Mouse (Mus musculus) left cerebral cortex, adult 2 months (tissue): Measurements from ENCODE around the gene Syt6. TPM values are rescaled to one million over a fixed set of nuclear protein-coding genes. Genes with fewer than 3 reads are reported as not detected.

Experiments used
- DNase-seq, 2 experiments: peaks; one replicate each; pipeline ENCODE4 v3.0.0; 2021 to 2022; ENCODE audit warnings: low spot score in 2 of 2, mixed read lengths in 1 of 2; ENCODE audit errors: extremely low spot score in 1 of 2
- H3K27ac ChIP-seq: fragments of 200-600 bp; 2 replicates; pipeline ENCODE4 v1.8.1; 2022
- H3K4me3 ChIP-seq: fragments of 200-600 bp; 2 replicates; pipeline ENCODE4 v1.8.1; 2022
- CTCF ChIP-seq: fragments of 200-600 bp; IDR thresholded peaks from 2 replicates; pipeline ENCODE4 v1.8.1; 2022; ENCODE audit warnings: antibody characterized with exemption, mild to moderate bottlenecking, moderate library complexity
- intact Hi-C: fragments of 180-260 bp; cut with DNase I; formaldehyde crosslinking; loops from one replicate; pipeline ENCODE4 v1.15.1; 2025
- microRNA-seq, 2 experiments: library from miRNA; unstranded; fragments of <30 nt; microRNA quantifications; one replicate each; pipeline ENCODE4 v1.2.0; 2021
- total RNA-seq, 2 experiments: library from RNA; stranded (reverse); gene quantifications; 2 replicates each; pipeline ENCODE4 v1.2.3; 2021

Syt6 gene
- total RNA-seq, 2 experiments from 2014 or later = 12.4 to 14.4 TPM

GRCm38 (mm10) chr3:103661714-103662113 lies 86.7 kb downstream of the Syt6 start:
- DNase-seq = peak in 1 of 2 experiments; percentile 26
- intact Hi-C loops = no loop called here

GRCm38 (mm10) chr3:103663385-103663784 lies 88.4 kb downstream of the Syt6 start:
- intact Hi-C loops = no loop called here
- no peak overlapping the region for H3K27ac ChIP-seq
- H3K4me3 ChIP-seq = no peak overlapping the region
- TF ChIP-seq CTCF = no peak
- no peak for DNase-seq

More at GRCm38 (mm10) chr3:103661714-103662113, 86.7 kb downstream of the Syt6 start:
- Histone ChIP-seq H3K27ac (no peak overlapping the region), H3K4me3 (no peak overlapping the region)
- no peak for TF ChIP-seq CTCF

GRCm38 (mm10) chr3:103672113-103672512 lies 97.1 kb downstream of the Syt6 start:
- DNase-seq = no peak
- no peak overlapping the region for H3K27ac ChIP-seq
- intact Hi-C loops = no loop called here
- no peak overlapping the region for H3K4me3 ChIP-seq
- TF ChIP-seq CTCF = no peak

- Histone ChIP-seq H3K4me3 (no peak overlapping the region), H3K27ac (no peak overlapping the region)
- no peak for DNase-seq
- TF ChIP-seq CTCF = no peak
- intact Hi-C loops = no loop called here
Measured at GRCm38 (mm10) chr3:103672716-103673115, 97.7 kb downstream of the Syt6 start.

DNA sequence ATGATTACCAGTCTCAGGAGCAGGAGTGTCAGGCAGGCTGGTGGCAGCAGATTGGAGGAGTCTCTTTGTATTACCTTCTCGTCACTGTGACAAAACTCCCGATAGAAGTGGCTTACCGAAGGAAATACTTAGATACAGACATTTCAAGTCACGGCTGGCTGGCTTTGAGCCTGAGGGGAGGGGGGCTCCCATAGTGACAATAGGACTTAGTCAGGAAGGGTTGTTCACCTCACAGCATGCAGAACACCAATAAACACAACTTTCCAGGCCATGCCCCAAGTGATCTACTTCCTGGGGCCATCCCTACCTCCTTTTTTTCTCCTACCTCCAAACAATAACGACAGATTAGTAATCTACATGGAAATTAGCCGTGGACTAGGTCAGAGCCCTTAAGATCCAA lies 103.8 kb downstream of the Syt6 start:
- DNase-seq = no peak
- TF ChIP-seq CTCF = no peak
- intact Hi-C loops = no loop called here
- Histone ChIP-seq H3K27ac (no peak overlapping the region), H3K4me3 (no peak overlapping the region)

- intact Hi-C loops = loop anchor here (2.0 kb wide), 1 partner anchor 82 kb away; no protein-coding TSS in a partner anchor
- DNase-seq = peak; percentile 22 to 39
- H3K4me3 ChIP-seq = no peak overlapping the region
- no peak overlapping the region for H3K27ac ChIP-seq
- TF ChIP-seq CTCF = no peak
Measured at GRCm38 (mm10) chr3:103682473-103682872, 107.4 kb downstream of the Syt6 start.

GRCm38 (mm10) chr3:103683234-103683965 lies 108.4 kb downstream of the Syt6 start:
- TF ChIP-seq CTCF = no peak
- intact Hi-C loops = loop anchor here (2.0 kb wide), 1 partner anchor 83 kb away; no protein-coding TSS in a partner anchor
- DNase-seq = peak; percentile 31 to 42
- peak overlapping the region; percentile 78 for H3K27ac ChIP-seq
- peak overlapping the region; percentile 28 for H3K4me3 ChIP-seq

DNA sequence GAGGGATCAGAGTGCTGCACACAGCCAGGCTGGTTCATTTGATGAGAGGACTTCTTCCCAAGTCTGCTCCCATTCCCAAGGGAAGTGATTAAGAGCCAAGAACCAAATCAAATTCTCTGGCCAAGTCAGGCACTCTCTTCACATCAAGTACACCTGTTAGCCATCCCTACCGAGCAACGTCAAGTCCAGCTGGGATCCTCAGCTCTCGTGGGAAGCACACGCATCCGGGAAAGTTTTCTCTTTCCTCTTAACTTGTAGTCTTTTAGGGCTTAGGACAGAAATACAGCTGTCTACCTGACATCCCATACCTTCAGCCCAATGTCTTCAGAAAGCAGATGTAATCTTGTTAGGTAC lies 108.9 kb downstream of the Syt6 start:
- intact Hi-C loops = loop anchor here (2.0 kb wide), 1 partner anchor 83 kb away; no protein-coding TSS in a partner anchor
- Histone ChIP-seq H3K4me3 (no peak overlapping the region), H3K27ac (no peak overlapping the region)
- no peak for TF ChIP-seq CTCF
- DNase-seq = no peak

DNA sequence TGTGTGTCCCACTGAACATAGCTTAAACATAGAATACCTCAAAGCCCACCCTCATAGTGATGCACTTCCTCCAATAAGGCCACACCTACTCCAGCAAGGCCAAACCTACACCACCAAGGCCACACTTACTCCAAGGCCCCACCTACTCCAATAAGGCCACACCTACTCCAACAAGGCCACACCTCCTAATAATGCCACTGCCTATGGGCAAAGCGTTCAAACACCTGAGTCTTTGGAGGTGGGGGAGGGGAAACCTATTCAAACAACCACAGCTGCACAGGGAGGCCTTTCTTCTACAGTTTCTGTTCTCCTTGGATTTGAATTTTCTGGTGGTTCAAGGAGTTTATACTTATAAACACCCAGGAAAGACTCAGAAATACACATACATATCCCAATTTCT lies 114.0 kb downstream of the Syt6 start:
- intact Hi-C loops = no loop called here
- Histone ChIP-seq H3K27ac (no peak overlapping the region), H3K4me3 (no peak overlapping the region)
- no peak for TF ChIP-seq CTCF
- no peak for DNase-seq

GRCm38 (mm10) chr3:103690506-103690905 lies 115.5 kb downstream of the Syt6 start:
- intact Hi-C loops = loop anchor here (2.0 kb wide), 1 partner anchor 48 kb away; the partner anchor contains the start of genes Gm10964 and Olfml3
- DNase-seq = no peak
- Histone ChIP-seq H3K27ac (no peak overlapping the region), H3K4me3 (no peak overlapping the region)
- peak; percentile 14; the same call in 1 of the 2 replicates for TF ChIP-seq CTCF

Small RNA genes within 50 kb of the gene (microRNA-seq; reads per million reads assigned to microRNA genes)
- 0 reads per million in 2 experiments for gene Gm25325

Other genes with a start within 250 kb of the Syt6 start
- gene Atg4a-ps, start 70.8 kb downstream of the Syt6 start, total RNA-seq = 1 to 10 TPM in 1 of 2 experiments, under 1 TPM in 1; 0.18 to 1.3 TPM
- 10 to 100 TPM; 12.0 to 13.4 TPM for gene Olfml3, start 162.8 kb downstream of the Syt6 start, total RNA-seq
- not detected for gene Gm10964, start 164.1 kb downstream of the Syt6 start, total RNA-seq
- 100 to 1,000 TPM; 124 to 128 TPM for gene Hipk1, start 216.3 kb downstream of the Syt6 start, total RNA-seq
- 1 to 10 TPM; 7.7 to 8.2 TPM for gene Dclre1b, start 234.2 kb downstream of the Syt6 start, total RNA-seq
- 10 to 100 TPM; 14.8 to 15.8 TPM for gene Ap4b1, start 234.3 kb downstream of the Syt6 start, total RNA-seq
- under 1 TPM; 0.27 to 0.87 TPM for gene Gm43064, start 234.3 kb downstream of the Syt6 start, total RNA-seq